Mouse (Mus musculus): ENCODE results near the gene Bbs2.

Bbs2 gene

DNA sequence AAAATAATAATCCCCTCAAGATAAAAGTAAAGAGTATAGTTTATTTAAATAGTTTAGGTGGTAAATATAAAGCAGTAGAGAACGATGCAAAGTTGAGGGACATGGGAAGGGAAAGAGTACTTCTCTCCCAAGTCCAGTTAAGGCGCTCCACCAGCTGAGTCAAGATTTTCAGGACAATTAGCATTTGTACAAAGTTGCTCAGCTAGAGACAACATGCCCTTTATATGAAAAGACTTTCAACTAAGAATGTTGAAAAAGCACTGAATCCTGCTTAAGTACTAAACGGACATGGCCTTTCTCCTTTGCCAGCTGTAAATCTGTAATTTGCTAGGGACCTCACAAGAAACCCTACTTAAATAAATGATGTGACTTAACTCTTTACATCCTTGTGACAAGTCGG is 268 bp upstream of the Bbs2 start:
- no peak for DNase-seq (ENCODE audit: extremely low read depth, low read depth)

GRCm38 (mm10) chr8:94094281-94094680 is 4.4 kb downstream of the Bbs2 start:
- DNase-seq (ENCODE audit: extremely low read depth, low read depth) = no peak

- DNase-seq (ENCODE audit: extremely low read depth, low read depth) = no peak
Observed at GRCm38 (mm10) chr8:94092848-94093247, 5.9 kb downstream of the Bbs2 start.

- no peak for DNase-seq (ENCODE audit: extremely low read depth, low read depth)
Observed at GRCm38 (mm10) chr8:94089715-94090114, 9.0 kb downstream of the Bbs2 start.

- DNase-seq (ENCODE audit: extremely low read depth, low read depth) = no peak
Observed at GRCm38 (mm10) chr8:94087964-94088363, 10.8 kb downstream of the Bbs2 start.

DNA sequence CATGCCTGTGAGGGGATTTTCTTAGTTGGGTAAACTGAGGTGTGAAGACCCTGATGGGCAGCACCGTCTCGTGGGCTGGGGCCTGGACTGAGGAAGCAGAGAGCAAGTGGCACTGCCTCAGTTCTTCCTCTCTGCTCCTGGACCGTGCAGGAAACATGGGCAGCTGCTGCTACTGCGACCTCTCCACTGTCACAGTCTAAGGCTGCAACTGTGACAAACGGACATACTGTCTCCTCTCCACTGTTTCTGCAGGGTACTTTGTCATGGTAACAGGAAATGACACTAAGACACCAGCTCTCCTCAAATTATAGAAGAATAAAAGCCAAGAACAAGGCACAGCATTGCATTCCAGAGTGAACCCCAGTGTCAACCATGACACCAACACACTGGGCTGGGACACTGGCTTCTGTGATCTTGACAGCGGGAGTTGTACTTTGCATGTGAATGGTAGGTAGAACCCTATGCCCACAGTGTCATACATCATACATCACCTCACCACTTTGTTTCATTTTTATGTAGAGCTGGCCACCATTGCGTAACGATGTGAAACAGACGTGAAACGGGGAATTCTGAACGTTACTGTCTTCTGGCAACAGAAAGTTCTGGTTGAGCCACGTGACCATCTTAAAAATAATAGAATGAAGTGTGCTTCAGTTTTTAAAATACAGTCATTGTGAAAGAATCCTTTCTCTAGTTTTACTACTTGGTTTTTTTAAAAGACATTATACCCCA is 22.1 kb downstream of the Bbs2 start:
- DNase-seq (ENCODE audit: extremely low read depth, low read depth) = no peak

DNA sequence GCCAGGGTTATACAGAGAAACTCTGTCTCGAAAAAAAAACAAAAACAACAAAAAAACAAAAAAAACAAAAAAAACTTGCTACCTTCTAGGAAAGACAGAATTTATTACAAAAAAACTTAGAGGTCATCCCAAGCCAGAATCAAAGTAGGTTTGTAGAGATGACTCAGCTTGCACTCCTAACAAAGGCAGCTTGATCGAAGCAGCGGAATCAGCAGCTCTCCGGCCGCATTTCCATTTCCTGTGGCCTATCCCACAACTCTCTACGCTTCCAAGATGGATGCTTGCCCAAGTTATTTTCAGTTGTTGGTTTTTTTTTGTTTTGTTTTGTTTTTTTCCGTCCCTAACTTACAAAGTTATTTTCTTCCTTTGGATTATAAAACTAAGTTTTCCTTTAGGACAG is 29.9 kb downstream of the Bbs2 start:
- DNase-seq (ENCODE audit: extremely low read depth, low read depth) = no peak

DNA sequence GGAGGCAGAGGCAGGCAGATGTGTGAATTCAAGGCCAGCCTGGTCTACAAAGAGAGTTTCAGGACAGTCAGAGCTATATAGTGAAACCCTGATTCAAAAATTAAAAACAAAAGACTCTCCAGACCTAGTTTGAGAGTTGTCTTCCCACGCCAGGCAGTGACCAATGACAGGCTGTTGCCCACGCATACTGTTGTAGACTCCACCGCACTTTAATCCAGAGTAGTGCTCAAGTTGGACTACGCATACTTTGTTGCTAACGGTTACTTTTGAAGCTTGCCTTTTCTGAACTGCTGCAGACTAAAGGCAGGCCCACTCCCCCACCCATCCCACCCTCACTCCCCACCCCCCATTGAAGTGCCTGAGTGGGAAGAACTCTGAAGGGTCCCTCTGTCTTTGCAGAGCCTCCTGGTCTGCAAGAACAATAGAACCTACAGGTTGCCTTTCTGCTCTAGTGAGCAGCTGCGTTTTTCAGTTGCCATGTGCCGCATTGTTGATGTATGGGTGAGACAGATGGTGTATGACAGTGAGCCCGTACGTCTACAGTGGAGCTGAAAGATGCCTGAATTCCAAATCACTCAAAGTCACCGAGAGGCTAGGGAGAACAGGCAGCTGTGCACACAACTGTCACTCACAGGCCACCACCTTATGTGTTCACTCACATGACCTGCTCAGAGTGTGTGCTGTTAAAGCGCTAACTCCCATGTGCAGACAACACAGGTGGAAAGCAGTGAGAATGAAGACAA is 32.4 kb downstream of the Bbs2 start:
- no peak for DNase-seq (ENCODE audit: extremely low read depth, low read depth)

DNA sequence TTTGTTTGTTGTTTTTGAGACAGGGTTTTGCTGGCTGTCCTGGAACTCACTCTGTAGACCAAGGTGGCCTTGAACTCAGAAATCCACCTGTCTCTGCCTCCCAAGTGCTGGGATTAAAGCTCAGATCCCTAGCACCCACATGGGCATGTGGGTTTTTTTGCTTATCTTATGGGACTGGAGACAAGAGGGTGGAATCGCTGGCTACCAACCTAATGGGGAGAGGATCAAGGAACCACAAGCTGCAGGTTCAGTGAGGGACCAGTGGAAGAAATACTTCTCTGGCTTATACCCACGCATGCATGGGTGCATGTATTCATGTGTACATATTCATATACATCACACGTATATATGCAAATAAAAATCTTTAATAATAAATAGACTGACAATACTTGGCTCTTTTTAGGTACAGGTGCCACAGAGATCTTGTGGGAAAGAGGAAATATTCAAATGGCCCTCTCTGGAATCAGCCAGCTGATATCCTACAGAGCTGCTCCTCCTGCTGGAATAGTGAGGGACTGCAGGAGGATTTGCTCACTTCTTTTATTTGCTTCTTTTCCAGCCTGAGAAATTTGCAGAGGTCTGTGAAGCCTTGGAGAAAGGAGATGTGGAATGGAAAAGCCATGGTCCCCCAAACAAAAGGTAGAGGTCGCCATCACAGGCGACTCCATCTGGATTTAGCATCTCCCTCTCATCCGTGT is 41.4 kb downstream of the Bbs2 start:
- no peak for DNase-seq (ENCODE audit: extremely low read depth, low read depth)

GRCm38 (mm10) chr8:94052696-94053095 is 46.0 kb downstream of the Bbs2 start:
- no peak for DNase-seq (ENCODE audit: extremely low read depth, low read depth)

GRCm38 (mm10) chr8:94047845-94048244 is 50.9 kb downstream of the Bbs2 start:
- DNase-seq (ENCODE audit: extremely low read depth, low read depth) = no peak

DNA sequence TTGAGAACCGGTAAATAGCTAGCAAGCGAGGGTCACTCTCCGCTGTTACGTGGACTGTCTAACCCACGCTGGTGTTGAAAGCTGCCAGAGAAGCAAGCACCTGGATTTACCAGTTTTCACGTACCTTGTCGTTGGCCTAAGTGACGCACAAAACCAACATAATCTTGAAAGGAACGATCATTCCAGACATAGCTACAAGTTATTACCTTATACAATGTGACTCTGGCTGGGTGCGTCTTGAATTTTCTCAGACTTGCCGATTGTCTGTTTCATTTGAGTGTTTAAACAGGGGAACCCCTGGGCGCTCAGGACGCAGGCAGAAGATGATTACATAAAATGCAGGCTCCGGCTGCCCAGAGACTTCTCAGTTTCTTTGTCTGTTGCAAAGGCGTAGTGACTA is 60.9 kb downstream of the Bbs2 start:
- peak; percentile 26 for DNase-seq (ENCODE audit: extremely low read depth, low read depth)

DNA sequence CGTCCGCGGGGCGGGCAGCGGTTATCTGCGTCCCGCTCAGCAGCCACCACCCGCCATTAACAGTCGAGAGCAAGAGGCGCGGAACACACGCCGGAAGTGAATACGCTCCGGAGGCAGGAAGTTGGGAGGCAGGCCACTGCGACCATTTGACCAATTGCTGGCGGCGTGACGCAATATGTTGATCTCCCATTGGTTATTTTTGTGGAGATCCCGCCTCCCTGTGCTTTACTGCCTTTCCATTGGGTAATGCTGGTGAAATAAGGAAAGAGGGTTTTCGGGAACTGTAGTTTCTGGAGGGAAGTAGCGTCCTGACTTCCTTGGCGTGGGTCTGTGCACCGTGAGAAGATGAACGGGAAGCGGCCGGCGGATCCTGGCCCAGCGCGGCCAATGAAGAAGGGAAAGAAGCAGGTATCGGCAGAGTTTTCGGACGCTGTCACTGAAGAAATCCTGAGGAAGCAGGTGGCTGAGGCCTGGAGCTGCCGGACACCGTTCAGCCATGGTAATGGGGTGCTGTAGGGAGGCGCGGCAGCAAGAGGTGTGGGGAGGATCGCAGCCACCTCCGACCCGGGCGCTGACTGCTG is 61.7 kb downstream of the Bbs2 start, which contains the start of the genes Nudt21 and Ogfod1:
TSS of gene Nudt21 (minus strand) at position 88 of the 581 bp plus-strand sequence.
TSS of gene Ogfod1 (plus strand) at position 255 of the 581 bp plus-strand sequence.
- peak; percentile 97 for DNase-seq (ENCODE audit: extremely low read depth, low read depth)

- DNase-seq (ENCODE audit: extremely low read depth, low read depth) = peak; percentile 61
Observed at GRCm38 (mm10) chr8:94036541-94036940, 62.2 kb downstream of the Bbs2 start.

DNA sequence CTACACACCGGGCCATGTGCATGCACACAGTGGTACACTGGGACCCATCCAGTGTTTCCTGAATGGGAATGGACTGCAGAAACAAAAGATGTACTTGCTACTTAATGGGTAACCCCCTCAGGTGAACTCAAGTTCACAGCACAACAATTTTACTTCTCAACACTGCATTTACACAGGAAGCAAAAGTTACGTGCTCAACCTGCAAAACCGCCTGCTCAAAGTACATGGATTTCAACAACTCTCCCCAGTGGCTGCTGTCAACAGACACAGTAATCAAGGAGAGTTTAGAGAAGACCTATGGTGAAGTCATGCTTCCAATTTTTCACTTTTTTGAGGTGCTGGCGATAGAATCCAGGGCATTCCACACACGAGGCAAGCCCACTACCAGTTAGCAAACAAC is 63.5 kb downstream of the Bbs2 start:
- DNase-seq (ENCODE audit: extremely low read depth, low read depth) = no peak

DNA sequence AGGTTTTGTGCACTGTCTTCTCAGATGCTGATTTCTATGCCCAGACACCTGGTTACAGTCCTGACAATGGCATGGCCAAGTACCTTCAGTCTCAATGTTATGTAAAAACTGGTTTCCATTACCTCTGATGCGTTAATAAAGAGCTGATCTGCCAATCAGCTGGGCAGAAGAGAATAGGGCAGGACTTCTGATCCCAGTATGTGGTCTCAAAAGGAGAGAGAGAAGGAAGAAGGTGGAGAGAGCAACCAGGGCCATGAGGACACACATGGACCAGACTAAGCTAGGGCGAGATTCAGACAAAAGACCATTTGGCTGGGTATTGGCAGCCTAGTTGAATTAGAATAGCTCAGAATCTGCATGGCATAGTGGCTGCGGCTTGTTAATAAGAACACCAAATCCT is 65.1 kb downstream of the Bbs2 start:
- DNase-seq (ENCODE audit: extremely low read depth, low read depth) = no peak

GRCm38 (mm10) chr8:94029701-94030100 is 69.0 kb downstream of the Bbs2 start:
- no peak for DNase-seq (ENCODE audit: extremely low read depth, low read depth)

DNA sequence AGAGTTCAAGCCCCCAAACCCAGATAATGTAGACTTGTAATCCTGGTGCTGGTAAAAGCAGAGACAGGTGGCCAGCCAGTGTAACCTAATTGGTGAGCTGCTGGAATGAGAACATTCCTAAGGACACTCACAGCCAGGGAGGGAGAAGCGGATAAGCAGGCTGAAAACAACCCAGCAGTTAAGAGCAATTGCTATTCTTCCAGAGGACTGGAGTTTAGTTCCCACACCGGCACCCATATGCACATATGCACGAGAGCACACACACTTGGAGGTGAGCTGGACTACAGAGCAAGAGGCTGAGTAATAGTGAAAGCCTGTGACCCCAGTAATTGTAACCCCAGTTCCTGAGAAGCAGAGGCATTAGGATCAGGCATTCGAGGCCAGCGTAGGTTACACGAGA is 74.8 kb downstream of the Bbs2 start:
- DNase-seq (ENCODE audit: extremely low read depth, low read depth) = no peak
